Mouse (Mus musculus) monocyte, adult 5-6 weeks (primary cell): ENCODE data around the gene Rps6ka2. TPM values are rescaled to one million over a fixed set of nuclear protein-coding genes. Genes with fewer than 3 reads are reported as not detected.

ENCODE experiments used
- ATAC-seq: fragments of 153-309, 156-312 bp; replicated peaks from 2 replicates; pipeline ENCODE4 v1.8.0; 2017; ENCODE audit warnings: mild to moderate bottlenecking; ENCODE audit not compliant: low TSS enrichment, insufficient number of reproducible peaks, severe bottlenecking, poor library complexity, low FRiP score
- total RNA-seq: library from RNA; stranded (forward); fragments of 200-1000, 200-491, 200-594 nt; gene quantifications from 3 replicates; pipeline ENCODE4 v1.2.3, GENCODE M21; 2017

Rps6ka2 gene
- total RNA-seq, 1 experiment from 2014 or later, result 30.6 TPM

DNA sequence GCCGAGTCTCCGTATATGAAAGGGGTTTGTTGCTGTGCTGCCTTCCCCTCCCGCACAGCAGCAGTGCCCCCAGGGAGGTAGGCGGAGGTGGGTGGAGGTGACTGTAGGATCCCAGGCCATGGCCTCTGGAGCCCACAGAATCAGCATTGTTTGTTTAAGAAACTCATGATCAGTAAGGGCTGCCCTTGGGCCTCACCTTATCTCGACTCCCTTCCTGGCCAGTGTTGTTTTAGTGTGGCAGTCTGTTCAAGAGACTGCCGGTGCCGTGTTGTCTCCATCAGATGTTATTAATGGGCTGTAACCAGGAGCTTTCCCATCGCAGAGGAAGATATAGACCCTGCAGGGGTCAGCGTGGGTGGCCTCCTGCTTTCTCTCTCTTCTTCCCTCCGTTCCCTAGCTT, 90.4 kb downstream of the Rps6ka2 start:
- no peak for ATAC-seq

DNA sequence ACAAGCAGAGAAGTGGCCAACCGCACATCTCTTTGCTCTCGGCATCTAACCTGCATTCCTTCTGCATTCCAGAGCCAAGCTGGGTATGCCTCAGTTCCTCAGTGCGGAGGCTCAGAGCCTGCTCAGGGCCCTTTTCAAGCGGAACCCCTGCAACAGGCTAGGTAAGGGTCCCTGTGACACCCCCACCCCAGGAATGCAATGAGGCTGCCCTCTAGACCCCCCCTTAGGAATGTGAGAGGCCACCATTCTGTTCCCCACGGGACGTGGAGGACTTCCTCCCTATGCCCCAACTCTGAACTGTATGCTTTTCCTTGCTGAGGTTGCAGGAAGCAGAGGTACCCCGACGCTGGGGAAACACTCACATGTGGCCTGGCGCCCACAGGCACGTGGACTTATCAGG, 92.1 kb downstream of the Rps6ka2 start:
- no peak for ATAC-seq

DNA sequence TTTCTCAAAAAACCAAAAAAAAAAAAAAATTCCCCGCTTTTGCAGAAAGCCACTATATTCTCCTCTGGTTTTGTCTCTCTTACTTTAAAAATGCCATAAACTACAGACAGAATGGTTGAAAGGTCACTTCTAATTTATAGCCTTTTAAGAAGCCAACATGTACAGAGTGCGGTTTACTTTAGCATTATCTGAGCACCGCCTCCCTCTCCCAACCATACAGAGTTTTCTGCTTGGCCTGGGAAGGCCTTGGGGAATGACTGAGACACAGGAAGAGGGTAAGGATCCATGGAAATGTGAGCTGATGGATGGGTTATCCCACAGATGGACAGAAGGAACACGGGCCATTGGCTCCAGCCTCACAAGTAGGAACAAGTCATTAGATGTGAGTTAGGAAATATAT, 92.7 kb downstream of the Rps6ka2 start:
- ATAC-seq, result no peak

DNA sequence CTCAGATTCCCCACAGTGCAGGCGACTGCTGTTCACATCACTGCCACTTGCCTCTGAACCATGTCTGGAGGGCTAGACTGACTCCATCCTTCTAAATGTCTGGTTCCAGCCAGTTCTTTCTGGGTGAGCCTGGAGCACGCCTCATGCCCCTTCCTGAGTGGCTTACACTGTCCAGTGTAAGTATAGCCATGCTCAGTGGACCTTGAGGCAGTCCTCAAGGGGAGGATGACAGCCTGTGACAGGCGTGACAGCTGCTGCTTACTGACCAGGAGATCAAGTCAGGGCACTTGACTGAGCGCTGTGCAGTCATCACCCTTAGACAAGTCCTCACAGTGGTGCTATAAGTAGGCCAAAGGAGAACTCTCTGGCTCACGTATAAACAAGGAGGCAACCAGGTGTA, 94.7 kb downstream of the Rps6ka2 start:
- ATAC-seq, result no peak

DNA sequence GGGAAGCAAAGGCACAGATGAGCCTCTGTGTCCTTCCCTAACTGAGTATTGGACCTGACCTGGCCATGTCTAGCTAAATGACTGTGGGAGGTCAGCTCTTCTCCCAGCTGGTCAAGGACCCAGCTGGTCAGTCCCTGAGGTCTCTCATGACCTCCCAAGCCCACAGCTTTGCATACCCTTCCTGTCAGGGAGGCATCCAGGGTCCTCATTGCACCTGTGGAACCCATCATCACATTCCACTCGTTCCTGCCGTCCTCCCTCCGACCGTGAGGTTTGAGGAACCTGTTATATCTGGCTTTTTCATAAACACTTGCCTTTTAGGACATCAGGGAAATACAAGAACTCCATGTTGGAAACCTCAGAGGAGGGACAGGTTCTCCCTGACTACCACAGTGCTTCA, 95.4 kb downstream of the Rps6ka2 start:
- no peak for ATAC-seq

DNA sequence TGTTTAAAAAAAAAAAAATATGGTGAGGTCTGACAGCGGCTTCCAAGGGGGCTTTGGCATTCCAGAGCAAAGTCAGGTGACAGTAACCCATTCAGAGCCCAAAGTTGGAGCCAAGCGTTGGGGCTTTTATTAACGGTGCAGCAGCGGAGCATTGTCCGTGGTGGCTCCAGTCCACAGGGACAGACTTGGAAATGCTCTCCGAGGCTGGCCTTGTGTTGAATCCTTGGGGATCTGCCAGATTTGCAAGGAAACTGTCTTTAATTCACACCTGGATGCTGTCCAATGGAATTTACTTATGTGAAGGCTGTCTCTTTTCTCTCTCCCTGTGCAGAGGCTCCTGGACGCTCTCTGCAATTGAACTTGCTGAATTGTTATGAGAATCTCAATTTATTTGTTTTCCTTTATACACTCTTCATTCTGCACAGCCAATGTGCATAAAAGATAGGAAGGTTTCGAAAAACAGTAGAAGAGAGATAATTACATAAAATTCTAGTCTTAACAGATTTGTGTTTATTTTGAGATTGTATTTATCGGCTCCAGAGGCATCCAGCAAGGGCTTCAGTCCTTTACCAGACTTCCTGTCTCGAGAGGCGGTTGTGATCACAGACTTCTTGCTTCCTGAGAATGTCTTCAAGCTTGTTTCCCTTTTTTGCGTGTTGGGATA, 95.9 kb downstream of the Rps6ka2 start:
- ATAC-seq, result no peak

DNA sequence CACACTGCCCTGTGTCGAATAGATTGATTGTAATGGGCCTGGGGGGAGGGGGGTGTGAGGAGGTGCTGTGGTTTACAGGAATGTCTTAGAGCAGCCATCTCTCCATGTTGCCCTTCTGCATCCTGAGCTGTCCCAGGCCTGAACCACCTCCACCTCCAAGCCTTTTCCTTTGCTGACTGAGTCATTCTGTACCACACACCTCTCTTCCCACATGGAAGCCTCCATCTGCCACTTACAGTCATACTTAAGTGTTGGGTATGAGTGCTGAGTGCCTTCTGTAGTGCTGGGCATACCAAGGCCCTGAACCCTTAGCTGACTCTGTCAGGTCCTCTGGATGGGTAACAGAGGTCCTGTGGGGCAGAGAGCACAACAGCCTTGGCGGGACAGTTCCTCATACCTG, 97.9 kb downstream of the Rps6ka2 start:
- no peak for ATAC-seq

DNA sequence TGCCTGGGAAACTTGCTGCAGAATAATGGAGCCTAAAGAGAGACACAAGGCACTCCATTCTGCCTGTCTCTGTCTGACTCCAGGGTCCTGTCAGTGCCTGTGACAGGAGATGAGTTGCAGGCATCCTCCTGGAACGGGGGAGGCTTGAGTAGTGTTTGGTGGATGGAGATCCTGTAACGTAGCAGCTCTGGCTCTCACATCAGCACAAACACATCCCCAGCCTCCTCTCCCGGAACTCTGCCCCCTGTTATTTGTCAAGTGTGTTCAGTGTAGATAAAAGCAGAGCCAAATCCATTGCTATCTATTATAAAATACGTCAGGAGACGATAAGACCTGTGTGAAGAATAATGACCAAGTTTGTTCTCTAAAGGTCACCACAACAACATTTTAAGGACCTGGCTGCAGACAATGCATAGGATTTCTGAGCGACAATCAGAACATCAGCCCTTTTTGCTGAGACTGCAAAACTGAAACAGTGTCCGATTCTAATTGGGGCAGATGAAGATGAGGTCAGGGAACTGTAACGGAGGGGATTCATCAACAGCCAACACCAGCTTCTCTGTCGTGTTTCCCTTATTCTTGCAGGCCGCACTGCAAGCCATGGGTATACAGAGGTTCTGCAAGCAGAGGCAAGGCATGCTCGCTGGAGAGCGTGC, 99.4 kb downstream of the Rps6ka2 start:
- no peak for ATAC-seq

- ATAC-seq, result no peak
Observed at GRCm38 (mm10) chr17:7270506-7270905, 100.6 kb downstream of the Rps6ka2 start.

DNA sequence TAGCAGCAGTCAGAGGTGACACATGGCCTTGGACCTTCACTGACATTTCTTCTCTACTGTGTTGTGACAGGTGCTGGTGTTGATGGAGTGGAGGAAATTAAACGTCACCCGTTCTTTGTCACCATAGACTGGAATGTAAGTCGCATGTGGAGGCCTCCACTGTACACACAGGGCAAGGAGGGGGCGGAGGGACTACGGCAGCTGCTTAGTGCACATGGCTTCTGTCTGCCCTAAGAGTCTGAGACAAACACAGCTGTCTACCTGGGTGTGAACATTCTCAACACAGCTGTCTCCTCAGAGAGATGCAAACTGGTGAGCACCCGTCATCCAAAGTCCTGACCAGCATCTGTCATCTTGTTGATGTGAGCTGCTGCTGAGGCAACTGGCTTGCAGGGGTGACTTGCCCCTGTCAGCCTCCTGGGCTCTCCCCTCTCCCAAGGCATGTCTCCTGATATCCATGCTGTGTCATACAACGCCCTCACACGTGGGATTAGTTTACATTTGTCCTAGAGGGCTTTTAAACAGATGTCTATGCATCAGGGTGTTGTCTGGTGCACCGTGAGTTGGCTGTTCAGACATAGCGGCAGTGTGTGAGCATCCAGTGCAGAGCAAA, 101.7 kb downstream of the Rps6ka2 start:
- no peak for ATAC-seq

GRCm38 (mm10) chr17:7273054-7273453, 103.1 kb downstream of the Rps6ka2 start:
- ATAC-seq, result no peak

GRCm38 (mm10) chr17:7273785-7274184, 103.9 kb downstream of the Rps6ka2 start:
- ATAC-seq, result no peak

- no peak for ATAC-seq
Observed at GRCm38 (mm10) chr17:7278702-7279242, 108.9 kb downstream of the Rps6ka2 start.

GRCm38 (mm10) chr17:7279251-7279650, 109.3 kb downstream of the Rps6ka2 start:
- no peak for ATAC-seq

DNA sequence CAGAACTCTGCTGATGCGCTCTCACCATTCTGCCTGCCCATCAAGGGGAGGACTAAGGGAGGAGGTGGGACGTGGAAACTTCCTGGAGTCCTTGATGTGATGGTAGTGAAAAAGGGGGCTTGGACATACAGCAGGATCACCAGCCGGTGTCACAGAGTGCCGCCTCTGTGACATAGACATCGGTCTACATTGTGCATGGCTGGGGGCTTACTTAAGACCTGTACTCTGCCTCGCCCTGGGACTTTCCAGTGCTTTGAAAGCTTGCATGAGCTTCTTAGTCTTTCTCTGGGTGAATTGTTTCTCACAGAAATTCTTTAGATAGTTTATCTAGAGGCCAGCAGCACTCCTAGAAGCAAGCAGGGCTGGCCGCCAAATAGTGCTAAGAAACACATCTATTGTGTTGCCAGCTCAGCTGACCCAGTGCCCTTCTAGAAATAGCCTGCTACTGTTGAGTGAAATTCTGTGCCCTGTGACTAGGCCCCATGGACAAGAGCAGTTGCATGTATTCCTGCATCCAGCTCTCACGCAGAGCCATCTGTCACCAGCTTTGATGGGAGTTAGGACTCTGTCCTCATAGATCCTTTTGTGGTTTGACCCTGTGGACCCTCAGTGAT, 114.5 kb downstream of the Rps6ka2 start:
- ATAC-seq, result no peak

DNA sequence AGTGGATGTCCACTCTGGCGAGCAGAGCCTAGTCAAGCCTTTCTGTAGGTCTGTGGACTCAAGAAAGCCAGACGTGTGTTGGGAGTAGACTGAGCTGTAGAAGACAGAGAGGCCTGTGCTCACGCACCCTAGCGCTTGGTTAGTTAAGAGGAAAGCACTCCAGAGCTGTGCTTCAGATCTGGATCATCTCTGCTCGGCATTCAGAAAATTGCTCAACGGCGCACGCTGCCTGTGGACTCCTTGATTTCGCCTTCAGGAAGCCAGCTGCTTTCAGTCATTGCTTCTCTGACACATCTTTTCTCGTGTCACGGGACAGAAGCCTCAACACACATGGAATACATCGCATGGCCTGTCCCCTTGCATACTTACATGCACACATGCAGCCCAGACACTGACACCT, 115.4 kb downstream of the Rps6ka2 start:
- ATAC-seq, result no peak

- no peak for ATAC-seq
Observed at GRCm38 (mm10) chr17:7286422-7287050, 116.6 kb downstream of the Rps6ka2 start.

DNA sequence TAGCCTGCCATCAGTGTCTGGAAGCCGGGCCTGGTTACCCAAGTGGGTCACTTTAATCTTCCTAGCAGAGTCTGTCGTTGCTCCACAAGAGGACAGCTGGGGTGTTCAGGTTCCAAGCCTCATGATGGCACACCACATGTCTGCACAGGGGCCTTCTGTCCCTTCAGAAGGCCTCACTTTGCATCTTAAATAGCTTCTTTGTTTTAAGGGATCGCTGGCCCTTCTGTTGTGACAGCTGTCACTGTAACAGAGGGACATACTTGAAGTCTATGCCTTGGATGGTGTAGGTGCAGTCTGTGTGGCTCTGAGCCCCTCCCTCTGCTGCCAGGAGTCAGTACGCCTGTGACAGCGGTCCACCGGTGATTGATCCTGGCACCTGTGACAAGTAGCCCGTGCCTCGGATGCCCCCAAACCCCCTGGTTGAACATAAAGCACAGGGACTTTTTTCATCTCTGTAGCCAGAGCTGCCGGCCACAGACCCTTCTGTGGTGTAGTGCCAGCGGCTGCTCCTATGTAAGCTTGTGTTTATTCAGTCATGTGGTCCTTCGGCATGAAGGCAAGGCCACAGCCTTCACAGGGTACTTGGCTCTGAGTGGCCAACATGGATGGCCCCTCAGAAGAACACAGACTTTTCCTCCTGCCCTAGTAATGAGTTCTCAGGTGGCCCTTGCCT, 122.2 kb downstream of the Rps6ka2 start:
- no peak for ATAC-seq
